Mouse (Mus musculus) megakaryocyte, adult 5-6 weeks (primary cell): Measurements from ENCODE around the gene Iqcj. TPM values are rescaled to one million over a fixed set of nuclear protein-coding genes. Genes with fewer than 3 reads are reported as not detected.

Experiments used
- ATAC-seq: 2 replicates; pipeline ENCODE4 v1.8.0; 2016; ENCODE audit warnings: mild to moderate bottlenecking, inconsistent platforms; ENCODE audit not compliant: poor library complexity, severe bottlenecking
- total RNA-seq, 2 experiments: library from RNA; stranded (forward) in 1 of 2; stranded (reverse) in 1 of 2; fragments of 153-499, 151-499 nt in 1 of 2; fragments of 221-1000, 200-1000 nt in 1 of 2; gene quantifications; 2 replicates each; pipeline versions ENCODE4 v1.2.3 to v1.2.4; 2015 to 2017

The Iqcj gene
- total RNA-seq (2015) (not detected in 2 replicates), total RNA-seq (2017) (not detected in 2 replicates)

DNA sequence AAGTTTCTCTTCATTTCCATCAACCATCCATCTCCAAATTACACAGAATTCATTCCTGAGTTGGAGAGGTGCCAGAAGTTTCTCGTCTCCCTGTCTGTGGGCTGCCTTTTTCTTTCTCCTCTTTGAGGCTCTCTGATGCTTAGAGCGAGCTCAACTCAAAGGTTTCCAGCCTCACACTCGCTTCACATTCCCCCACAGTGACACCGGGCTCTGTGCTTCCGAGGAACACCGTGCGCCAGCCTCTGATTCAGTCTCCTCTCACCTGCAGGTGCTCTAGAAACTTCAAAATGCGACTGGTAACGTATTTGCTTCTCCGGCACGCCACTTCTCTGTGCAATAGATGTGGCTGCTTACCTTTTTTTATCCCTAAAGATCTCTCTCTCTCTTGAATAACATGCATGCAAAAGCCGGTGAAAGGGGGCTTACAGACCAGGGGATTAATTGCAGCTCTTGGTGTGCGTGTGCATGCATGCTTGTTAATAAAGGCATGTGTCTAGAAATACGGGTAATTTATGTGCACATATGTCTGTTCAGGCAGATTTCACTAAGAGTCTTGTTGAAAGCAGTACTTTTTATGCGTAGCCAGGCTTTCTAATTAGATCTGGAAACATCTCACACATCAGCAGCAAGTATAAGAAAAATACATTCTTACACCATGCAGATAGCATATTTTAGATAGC is at the start of gene Iqcj, which contains the start of gene Iqschfp:
Gene Iqcj (plus strand): TSS at position 195 of the 680 bp plus-strand sequence.
Gene Iqschfp (plus strand): TSS at position 207 of the 680 bp plus-strand sequence.
- no peak for ATAC-seq

DNA sequence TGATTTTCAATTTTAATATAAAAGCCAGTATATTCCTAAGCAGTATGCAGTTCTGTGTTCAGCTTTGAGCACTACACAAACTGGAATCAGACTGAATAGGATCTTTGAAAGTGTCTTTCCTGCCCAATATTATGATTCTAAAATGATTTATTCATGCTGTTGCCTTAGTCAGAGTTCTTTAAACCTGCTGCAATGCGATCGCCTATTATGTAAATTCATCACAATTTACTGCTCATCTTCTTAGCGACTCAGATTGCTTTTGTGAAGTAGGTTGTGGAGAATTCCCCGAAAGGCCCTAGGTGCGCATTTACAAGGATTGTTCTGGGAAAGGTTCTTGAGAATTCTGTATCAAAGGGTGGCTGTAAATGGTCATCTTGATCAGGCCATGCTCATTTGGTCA is 39.6 kb upstream of the Iqcj start:
- no peak for ATAC-seq

DNA sequence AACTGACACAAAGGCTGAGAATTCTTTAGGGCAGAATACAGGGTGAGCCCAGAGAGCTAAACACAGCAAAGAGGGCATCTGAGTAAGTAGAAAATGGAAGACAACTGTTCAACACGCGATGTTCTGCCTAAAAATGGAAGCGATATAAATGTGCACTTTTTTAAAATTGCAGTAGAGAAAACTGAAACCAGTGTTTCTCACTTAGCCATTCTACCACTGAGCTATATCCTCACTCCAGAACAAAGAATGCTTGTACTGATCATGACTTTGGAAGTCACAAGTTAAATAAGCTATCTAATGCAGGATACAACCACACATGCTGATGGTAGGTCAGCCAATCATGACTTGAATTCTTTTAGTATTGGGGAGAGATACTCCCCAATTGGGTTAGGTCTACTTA is 30.5 kb upstream of the Iqcj start:
- ATAC-seq: no peak

DNA sequence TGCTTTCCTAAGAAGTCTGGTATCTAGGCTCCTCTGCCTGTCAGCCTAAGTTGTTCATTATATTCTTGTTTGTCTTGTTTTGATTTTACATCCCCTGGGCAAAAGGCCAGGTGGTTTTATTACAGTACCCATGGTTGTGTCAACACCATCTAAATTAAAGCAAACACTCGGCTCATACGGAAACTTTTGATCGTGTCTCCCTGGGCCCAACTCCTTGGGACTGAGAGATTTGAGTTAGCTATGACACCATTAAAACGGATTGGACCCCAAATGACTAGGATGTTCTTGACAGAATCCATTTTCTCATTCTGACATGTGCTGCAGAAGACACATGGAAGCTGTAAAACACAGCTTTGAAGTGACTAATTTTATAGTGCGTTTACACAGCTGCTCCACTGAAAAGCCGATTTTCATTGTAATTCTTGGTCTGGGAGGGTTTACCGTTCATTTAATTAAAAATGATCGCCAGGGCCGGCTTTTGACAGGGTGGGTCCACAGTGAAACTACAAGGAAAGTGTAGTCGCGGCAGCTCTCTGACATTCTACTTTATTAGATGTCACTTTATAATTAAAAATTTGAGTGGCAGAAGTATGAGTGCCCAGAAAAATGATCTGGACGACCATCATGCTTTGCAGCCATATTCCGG is 24.5 kb upstream of the Iqcj start:
- ATAC-seq: no peak

DNA sequence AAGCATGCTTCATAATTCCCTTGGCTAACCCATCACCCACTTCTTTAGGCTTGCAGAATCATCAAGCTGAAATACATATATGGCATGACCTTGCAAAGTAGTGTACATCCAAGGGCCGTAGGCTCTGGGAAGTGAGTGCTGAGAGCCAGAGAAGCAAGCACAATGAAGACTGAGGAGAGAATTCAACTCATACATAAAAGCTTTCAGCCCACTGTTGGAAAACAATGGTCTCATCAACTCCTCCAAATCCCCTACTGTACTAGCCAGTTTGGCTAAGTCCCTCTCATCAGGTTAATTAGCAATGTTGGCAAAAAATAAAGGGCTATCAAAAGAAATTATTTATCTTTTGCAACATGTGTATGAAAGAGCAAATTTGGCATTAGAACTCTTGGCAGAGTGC is 22.6 kb upstream of the Iqcj start:
- ATAC-seq: no peak

DNA sequence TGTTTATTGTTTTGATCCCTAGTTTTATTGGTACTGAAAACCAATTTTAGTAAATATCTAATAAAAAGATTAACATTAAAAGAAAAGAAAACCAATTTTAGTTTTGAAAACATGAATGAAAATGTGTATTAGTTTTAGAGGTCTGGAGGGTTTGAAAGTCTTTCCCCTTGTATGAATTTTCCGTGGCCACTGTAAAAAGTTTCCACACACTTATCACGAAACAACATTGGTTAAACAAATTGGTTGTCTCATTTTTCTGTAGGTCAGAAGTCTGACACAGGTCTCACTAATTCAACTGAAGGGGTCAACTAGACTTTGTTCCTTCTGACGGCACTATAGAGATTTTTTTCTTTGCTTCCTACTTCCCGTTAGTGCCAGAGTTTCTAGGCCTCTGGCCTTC is 14.8 kb upstream of the Iqcj start:
- no peak for ATAC-seq

DNA sequence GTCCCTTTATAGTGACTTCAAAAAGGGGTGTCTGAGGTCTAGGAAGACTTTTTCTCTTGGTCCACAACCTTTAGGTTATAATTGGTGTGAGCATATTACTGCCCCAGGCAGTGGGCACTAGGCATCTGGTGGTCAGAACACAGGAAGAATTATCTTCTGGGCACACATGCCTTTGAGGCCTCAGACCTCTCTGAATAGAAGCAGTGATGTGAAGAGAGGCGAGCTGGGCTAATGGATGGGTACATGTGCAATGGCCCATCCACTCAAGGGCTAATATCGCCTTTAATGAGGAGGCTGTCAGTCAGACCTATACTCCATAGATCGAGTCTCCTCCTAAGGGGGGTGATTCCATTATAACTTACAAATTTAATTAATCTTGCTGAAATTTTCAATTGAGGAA is 7.7 kb upstream of the Iqcj start:
- ATAC-seq: no peak

DNA sequence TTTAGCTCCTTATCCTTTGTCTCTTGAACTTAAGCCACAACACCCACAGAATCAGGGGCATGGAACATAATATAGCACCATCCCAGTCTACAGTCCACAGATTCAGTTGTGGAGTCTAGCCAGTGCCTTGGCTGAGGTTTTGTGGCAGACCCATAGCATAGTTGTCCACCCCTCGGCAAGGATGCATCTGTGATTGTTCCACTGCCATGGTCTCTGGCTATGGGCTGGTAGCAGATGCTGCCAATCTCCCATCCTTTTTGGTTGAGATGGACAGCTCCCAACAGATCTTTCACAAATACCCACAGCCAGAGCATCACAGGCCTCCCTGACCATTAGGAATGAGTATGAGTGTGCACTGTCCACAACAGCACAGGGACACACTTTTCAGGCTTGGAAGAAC is 5.8 kb upstream of the Iqcj start:
- ATAC-seq: no peak

DNA sequence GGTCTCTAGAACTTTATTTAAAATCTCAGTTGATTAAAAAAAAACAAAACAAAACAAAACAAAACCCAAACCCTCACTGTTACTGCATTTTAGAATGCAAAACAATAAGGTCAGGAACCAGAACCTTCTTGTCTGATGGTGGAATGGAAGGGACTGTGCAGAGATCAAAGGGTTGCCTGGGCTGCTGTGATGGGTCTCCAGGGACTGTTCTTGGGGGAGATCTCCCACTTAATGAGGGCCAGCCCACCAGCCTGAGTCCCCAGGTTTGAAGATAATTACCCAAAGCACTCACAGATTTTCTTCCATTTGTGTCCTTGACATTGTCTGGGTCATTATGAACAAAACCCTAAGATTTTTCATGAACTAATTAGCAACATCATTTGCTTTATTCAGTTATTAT is 4.8 kb upstream of the Iqcj start:
- no peak for ATAC-seq

DNA sequence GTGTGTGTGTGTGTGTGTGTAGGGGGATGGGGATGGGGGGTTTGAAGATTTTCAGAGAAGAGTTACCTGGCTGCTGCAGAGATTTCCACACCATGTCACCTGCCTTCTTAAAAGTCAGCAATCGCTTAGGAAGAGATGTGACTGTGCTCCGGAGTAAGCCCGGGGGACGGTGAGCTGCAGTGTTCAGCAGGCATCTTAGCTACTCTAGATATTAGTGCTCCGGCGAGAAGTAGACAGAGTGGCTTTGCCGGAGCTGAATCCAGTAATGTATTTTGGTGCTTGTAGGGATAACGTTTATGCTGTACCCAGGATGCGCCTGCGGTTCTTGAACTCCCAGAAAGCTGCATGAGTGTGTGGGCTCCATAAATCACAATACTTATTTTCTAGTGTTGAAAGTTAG is 748 bp downstream of the Iqcj start:
- ATAC-seq: no peak

DNA sequence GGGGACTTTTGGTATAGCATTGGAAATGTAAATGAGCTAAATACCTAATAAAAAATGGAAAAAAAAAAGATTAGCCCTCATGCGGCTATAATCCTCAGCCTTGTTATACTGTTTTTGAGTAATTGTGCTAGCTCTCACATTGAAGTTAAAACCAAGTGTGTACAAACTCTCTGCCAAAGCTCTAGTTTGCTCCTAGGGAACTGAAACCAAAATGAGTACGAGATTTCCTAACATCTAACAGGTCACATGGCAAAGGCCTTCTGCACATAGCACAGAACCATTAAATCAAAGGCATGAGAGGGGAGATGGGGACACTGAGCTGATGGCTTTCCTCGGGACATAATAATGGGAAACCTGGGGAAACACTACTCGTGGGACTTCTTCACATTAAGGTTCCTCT is 10.5 kb downstream of the Iqcj start:
- no peak for ATAC-seq

DNA sequence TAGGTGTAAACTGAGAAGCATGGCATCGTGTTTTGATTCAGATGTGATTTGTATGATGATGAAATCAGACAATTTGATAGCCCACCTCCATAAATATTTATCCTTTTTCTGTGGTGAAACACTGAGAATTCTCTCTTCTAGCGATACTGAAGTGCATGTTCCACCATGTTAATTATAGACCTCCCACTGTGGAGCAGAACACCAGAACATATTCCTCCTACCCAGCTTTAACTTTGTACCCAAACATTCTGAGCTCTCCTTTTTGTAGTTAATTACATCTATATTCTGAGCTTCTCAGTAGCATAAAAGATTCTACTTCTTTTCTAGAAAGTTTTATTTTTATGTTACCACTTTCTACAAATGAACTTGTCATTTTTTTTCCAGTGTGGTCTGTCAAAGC is 16.6 kb downstream of the Iqcj start:
- ATAC-seq: no peak

DNA sequence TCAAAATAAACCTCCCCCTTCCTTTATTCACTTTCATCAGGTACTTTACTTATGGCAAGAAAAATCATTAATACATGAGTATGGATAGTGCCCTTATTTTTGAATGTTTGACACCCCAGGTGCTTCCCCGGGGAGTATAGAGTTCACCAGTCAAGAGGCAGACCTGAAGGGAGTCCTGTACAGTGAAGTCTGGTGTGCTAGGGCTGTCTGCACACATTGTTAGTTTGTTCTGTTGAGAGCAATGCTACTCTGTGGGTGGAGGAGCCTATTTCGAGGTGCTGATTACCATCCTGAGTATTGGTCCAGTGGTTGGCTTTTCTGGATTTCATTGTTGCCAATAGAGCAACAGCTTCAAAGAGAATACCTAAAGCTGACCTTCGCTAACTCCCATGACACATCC is 26.1 kb downstream of the Iqcj start:
- no peak for ATAC-seq

DNA sequence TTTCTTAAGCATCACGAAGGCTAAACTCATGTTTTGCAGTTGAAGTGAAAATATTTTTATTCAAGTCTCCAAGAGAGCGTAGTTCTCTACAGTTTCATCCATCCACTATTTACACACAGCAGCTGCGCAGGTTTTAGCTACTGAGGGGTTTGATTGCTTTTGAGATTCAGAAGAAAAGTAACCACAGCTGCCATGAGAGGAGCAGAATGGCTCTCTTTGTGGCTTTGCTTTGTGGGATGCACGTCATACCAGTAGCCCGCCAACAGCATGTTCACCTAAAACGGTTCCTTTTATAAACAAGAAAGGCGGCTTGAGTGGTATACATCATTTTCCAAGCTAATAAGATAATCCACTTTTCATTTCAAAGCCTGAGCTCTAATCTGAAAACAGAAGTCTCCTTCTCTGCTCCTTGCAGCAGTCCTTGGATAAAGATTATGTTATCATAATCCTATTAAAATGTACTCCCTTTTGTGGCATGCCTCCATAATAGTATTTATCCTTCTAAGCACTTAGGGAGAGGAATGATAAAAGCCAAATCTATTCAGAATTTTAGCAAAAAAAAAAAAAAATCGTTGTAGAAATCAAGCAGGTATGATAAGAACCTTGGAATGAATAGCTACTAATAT is 26.7 kb downstream of the Iqcj start:
- no peak for ATAC-seq

DNA sequence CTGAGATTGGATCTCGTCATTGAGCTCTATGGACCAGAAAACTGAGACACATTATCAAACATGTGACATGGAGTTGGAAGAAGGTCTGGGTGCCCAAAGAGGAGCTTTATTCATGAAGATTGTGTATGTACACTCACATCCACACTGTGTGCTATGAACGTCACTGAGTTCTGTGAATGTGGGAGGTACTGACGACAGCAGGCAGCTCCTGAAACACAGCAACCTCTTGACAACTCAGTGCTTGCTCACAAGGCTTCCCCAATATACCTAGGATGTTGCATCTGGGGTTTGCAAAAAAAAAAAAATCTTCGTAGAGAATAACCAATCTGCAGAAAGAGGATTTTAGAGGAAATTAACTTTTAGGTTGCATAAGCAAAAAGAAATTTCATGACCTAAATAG is 31.1 kb downstream of the Iqcj start:
- ATAC-seq: no peak

DNA sequence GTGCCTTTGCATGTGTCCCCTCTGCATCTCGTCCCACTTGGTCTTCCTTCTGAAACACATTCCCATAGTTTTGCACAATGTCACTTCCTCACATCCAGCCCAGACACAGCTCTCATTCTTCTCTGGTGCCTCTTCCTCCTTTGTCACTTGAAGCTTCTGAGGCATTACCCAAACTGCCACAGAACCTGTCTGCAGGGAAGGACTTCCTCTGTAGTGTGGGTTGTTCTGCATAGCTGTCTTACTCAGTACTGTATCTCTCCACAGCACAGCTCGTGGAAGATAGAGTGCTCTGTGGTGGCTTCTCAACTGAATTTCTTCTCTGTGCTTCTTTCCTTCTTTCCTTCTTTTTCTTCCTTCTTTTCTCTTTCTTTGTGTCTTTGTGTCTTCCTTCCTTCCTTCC is 33.4 kb downstream of the Iqcj start:
- no peak for ATAC-seq

DNA sequence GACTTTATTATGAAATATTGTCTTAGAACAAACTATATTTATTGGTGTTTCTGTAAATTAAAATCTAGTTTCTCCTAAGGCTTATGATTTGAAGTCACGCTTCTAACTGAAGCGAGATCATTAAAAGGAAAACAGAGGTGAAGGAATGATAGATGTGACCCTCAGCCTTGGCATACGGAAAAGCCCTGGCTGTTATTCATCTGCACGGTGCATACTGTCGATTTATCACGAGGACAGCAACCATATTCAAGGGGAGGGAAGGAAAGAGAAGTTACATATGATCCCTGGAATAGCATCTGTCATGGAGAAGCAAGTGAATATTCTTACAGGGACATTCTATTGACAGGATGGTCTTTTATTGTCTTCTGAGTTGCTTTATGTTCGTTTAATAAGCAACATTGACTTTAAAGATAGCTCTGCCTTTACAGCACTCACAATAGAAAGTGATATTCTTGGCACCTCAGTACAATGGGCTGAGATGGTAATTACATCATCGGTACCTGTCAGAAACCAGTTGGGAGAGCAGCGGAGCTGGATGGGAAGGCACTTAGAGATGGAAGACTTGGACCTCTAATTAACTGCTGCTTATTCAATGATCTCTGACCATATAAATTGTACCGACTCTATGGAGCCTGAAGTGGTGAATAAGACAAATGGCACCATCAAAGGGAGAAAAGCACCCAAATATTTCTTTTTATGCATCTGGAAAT is 38.6 kb downstream of the Iqcj start:
- no peak for ATAC-seq

DNA sequence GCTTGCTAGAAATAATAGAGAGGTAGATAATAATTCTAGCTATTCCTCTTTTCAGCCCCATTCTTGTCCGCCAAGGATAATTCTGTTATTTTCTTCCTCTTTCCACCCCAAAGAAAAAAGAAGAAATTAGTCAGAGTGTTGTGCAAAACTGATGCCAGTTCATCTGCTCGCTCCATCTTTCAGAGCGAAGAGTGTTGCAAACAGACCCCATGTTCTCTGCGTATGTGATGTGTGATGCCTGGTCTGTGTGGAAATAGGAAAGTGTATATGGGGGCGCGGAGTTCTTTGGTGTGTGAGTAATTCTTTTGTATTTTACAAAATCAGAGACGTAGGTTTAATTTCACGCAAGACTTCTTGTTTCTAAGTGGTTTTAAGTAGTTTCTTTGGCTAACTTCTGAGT is 39.2 kb downstream of the Iqcj start:
- no peak for ATAC-seq

DNA sequence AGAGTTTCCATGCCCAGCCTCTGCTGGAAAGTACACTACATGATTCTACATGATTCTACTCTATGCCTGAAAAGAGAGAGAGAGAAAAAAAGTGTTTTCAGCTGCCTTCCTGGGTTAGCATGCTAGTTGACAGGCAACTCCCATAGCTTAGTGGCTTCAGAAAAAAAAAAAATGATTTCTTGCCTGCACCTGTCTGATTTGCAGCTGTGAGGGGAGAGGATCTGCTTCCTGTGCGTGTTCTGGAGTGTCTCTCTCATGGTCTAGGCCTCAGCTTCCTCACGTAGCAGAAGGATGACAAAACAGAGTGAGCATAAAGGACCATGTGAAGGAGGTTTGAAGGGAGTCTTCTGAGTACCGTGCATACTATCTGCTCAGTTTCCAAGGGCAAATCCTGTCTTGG is 39.9 kb downstream of the Iqcj start:
- ATAC-seq: no peak

DNA sequence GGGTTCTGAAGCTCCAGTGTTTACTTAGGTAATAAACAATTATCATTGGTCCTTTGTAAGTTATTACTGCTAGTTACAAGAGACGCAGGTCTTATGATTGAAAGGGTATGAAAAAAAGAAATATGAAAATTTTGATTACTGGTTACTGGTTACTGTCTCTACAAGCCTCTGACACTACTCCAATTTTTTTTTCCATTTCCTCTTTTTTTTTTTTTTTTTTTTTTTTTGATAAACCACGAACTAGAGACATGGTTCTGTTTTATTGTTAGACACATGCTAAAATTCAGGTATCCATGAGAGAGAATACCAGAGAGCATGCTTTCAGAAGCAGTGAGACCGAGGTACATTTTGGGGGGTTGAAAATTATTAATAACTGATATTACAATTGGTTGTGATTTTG is 43.8 kb downstream of the Iqcj start:
- no peak for ATAC-seq

DNA sequence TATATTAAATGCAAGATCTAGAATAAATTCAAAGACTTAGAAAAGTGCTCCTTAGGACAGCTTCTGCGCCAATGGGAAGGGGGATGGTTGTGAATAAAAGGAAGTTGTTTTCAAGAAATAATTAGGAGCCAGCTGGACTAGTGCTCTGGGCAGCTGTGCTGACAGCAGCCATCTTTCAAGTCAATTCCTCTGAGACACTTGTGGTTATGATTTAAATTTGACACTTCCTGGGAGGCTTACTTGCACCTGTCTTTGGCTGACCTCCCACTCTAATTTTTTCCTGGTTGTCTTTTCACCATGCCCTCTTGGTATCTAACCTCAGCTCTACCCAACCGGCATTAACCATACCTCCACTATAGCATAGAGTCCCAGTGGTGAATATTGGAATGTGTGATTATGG is 55.0 kb downstream of the Iqcj start:
- no peak for ATAC-seq

DNA sequence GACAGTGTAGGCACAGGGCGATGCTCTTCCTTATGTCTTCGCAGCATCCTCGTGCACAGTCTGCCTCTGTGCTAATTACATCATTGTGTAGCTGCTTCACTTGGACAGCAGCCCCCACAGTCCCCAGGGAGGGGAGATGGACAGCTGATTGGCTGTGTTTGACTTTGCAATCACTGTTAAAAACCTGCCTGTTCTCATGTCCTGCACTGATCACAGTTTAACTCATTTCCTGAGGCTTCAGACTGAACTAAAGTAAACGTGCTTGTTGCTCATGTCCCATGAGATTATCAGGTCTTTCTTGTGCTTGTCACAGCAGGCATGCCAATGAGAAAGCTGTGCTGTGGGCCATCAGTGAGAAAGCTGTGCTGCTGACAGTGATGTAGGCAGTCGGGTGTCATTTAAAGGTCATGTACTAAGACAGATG is 60.5 kb downstream of the Iqcj start:
- ATAC-seq: no peak
